Mouse (Mus musculus) NIH3T3 (cell line): ENCODE measurements around the gene Slc26a1.

Experiments
- DNase-seq: peaks from one replicate; pipeline ENCODE4 v3.0.0-alpha.2; 2012; ENCODE audit warnings: low read depth

The Slc26a1 gene

DNA sequence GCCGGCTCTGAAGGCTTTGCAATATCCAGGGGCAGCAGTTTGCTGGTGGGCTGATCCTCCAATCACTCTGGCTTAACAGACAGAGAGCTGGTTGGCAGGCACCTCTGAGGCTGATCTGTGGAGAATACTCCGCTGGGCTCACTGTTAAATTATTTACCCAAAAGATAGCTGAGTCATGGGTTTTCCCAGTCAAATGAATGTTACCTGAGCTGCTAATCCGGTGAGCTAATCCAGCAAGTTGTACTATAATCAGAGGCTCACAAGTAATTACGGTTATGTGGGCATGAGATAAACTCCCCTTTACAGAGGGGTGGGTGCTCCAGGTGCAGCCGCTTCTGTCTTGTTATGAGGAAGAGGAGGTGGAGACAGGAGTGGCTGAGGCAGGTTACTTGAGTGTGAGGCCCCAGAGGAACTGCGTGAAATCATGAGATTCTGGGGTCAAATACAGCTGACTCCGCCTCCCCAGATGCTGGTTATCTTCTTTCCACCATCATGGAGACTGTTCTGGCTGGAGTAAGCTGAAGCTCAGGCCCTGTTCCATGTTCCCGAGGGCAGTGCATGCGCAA is at the start of gene Slc26a1:
Gene Slc26a1 (minus strand): TSS at position 319 of the 566 bp plus-strand sequence.
- no peak for DNase-seq

DNA sequence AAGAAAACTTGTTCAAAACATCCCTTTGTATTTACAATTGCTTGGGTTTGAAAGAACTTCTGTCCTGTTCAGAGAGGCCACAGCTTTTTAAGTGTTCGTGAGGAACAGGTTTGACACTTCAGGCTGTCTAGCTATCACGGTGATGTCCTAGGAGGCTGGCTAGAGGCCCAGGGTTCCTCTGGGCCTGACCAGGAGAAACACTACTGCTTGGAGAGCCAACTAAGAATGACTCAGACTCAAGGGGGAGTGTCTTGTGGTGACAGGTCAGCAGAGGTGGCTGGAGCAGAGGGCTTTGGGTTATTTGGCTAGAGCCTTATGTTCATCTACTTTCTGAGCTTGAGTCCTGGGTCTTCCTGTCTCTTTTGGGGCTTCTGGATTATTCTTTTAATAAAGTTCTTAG is 48.6 kb upstream of the Slc26a1 start:
- DNase-seq = peak; percentile 65

DNA sequence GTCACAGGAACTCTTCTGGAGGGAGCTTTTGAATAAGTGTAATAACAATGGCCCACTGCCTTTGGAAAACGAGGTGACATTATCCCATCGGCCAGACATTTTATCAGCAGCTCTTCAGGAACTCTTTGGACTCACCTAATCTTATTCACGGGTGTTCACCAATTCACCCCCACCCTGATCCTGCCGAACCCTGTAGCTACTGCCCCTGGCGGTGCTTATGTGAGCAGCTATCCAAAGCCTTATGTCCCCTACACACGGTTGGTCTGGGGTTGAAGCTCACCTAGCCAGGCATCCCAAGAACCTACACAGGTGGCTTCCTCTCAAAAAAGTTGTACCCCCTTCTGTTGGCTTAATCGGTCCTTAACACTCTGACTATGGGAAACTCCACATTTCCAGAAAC is 44.4 kb upstream of the Slc26a1 start:
- no peak for DNase-seq

DNA sequence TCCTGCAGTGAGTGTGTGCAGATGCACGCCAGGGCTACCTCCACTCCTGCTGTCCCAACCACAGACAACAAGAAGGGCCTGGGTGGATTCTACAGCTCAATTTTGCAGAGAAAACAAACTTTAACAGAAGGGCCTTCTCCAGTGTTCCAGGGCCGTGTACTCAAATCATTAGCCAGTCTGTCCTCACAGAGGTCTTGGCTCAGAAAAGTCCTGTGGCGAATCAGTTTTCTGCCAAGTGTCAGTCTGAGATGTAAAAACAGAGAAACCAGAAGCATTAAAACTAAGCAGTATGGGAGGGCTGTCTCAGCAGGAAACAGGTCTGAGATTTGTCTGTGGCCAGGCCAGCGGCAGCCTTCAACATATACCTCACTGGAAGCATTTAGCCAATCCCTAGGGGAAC is 42.7 kb upstream of the Slc26a1 start:
- DNase-seq = no peak

DNA sequence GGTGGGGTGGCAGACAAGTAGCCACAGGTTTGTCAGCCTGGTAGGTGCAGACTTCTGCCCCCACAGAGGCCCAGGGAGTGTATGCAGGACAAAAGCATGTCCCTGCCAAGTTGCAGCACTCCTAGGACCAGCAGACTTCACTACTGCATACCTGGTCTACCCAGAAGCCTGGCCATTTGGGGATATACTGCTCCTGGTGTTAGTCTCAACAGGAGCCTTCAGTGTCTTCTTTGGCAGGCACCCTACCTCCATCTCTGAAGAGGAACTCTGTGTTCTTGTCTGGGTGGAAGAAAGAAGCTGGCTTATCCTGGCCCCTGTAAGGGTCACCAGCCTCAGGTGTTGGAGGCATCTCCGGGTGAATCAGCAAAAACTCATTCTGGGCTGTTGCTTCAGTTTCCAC is 40.6 kb upstream of the Slc26a1 start:
- no peak for DNase-seq

DNA sequence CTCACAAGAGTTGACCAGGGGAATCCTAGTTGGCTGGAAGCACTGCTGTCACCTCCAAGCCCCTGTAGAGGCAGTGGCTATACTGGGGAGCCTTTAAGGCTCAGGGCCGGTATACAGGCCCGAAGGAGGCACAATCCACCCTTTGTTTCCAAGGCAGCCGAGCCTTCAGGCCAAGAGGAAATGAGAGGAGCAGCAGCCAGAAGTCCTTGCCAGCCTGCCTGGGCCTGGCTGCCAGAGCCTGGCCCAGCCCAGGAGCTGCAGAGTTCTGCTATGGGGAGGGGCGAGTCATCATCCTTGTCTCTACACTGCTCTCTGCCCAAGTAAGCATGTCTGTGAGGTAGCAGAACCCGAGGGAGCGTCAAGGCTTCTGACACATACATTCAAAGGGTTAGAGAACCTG is 38.8 kb upstream of the Slc26a1 start:
- DNase-seq = peak; percentile 74

DNA sequence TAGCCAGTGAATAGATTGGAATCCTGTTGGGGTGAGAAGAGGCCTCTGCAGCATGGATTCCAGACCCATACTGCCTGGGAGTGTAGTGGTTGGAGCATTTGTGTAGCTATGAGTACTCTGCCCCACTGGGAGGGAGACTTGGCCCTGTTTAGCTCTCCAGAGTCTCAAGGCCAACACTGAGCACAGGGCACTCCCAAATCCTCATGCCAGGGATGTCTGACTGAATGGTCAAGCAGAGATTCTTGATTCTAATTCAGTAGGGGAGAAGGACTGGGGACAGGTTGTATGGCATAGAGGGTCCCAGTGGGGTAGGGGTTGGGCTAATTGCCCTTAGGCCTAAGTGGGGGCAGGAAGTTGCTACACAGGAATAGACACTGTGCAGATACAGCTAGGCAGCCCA is 38.3 kb upstream of the Slc26a1 start:
- peak; percentile 50 for DNase-seq

DNA sequence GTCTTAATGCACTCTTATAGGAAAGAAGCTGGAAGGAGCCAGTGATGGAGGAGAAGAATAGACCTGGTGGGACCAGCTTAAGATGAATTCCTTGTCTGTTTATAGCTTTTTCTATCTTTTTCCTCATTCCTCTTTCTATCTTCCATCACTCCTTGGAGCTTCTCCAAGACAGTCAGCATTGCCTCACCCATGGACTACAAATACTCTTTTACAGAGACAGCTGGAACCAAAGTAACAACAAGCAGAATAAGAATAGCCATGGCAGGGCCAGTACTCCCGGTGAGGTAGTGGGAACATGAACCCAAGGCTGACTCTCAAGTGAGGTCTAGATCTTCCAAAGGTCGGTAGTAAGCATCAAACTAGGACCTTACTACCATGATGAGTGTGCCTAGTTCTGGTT is 37.7 kb upstream of the Slc26a1 start:
- DNase-seq = peak; percentile 72

DNA sequence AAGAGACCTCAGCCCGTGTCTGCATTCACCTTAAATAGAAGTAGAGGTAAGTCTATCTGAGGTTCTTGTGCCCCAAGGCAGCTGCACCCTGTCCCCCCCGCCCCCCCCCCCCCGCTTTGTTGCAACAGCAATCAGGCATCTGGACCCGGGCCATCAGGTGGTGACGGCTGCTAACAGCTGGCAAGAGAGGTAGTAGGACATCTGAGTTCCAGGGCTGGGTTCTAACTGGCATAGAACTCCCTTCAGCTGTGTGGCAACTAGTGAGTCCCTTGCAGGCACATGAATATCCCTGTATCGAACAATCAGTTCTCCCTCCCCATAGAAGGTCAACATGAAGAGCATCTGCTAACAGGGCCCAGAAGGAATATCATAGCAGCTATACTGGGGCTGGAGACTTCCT is 36.6 kb upstream of the Slc26a1 start:
- DNase-seq = no peak

DNA sequence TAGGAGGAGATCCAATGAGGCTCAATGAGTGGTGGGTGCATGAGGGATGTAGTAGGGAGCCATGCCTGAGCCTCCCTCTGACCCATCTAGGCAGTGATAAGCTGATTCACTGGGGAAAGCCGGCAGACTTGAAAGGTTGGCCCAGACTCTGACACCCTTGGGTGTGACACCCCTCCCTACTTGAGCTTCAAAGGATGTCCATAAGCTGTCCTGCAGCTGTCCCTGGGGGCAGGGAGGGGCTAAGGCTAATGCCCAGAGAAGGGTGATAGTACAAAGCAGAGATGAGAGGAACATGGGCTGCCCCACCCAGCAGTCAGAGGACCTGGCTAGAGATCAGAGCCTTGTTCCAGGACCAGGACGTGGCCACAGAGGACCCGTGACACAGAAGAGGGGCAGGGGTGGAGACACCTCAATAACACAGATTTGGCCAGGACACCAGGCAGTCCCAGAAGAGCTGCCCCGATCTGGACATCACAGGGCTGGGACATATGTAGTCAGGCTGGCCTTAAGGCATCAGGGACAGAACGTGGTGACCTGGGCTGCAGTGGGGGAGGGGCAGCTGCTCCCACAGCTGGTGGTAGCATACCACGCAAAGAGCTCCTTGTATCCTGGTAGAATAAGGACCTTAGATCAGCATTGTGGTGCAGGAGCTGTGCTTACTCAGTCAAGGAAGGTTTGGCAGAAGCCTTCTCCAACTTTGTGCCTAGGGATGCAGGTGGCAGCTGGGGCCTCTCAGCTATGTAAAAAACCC is 33.8 kb upstream of the Slc26a1 start:
- DNase-seq = no peak

DNA sequence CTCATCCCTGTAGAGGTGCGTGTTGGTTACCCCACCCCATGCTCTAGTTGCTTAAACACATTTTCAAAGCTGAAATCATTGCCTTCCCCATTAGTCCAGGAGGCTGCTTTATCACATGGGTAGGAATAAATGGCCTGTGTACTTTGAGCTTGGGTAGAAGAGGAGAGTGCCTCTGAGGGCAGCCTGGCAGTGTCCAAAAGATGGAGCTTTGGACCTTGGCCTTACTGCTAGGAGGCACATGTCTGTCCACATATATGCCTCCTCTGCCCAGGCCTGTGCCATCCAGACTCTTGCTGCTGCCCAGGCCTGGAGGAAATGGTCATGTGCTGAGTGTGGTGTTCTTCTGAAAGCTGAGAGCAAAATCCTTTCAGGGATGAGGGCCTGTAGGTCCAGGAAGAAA is 33.0 kb upstream of the Slc26a1 start:
- no peak for DNase-seq

DNA sequence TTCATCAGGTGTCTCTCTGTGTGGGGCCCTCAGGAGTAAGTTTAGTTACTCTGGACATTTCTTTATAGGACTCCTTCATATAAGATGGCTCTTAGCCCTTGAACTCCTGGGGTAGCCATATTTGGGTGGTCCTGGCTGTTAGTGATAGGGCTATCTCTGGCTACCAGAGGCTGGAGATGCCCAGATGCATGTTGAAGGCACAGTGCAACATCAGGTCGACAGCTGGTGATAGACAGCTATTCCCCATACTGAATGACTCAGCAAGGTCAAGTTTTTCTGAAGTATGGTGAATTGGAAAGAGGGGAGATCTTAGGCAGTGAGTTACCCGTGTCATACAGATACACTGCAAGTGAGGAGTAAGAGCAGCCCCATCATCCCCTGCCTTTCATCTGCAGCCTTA is 32.4 kb upstream of the Slc26a1 start:
- no peak for DNase-seq

DNA sequence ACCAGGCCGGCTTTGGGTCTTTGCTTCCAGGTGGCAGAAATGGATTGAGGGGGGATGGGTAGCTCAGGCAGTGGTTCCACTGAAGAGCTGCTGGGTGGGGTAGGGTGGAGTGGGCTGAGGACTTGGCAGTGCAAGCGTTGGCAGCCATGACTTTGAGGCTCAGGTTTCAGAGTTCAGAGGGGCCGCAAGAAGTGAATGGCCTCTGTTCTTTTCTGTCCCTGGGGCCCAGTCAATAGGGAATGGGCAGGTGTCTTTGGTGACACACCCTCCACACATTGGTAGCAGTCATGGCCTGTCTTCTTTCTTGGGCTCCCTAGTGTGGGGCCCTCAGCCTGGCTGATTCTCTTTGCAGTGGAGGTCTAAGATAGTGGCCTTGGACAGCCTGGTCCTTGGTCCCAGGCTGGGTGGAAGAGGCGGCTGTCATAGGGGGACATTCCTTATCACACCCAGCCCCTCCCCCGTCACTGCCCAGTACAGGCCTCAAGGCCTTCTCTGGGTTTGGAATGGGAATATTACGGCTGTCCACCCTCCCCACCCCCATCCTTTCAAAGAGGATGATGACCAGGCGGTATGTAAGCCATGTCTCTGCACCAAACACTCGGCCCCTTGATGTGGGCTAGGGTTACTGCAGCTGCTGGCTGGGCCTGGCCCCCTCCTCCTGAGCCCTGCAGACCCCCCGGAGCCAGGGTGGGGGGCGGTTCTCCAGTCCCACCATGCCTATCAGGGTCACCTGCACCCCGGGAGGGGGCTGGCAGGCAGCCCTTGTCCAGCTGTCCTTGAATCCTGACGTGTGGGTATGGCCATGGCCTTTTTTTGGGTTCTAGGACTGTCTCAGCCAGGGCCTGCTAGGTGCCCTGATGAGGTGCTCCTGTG is 28.6 kb upstream of the Slc26a1 start:
- no peak for DNase-seq

DNA sequence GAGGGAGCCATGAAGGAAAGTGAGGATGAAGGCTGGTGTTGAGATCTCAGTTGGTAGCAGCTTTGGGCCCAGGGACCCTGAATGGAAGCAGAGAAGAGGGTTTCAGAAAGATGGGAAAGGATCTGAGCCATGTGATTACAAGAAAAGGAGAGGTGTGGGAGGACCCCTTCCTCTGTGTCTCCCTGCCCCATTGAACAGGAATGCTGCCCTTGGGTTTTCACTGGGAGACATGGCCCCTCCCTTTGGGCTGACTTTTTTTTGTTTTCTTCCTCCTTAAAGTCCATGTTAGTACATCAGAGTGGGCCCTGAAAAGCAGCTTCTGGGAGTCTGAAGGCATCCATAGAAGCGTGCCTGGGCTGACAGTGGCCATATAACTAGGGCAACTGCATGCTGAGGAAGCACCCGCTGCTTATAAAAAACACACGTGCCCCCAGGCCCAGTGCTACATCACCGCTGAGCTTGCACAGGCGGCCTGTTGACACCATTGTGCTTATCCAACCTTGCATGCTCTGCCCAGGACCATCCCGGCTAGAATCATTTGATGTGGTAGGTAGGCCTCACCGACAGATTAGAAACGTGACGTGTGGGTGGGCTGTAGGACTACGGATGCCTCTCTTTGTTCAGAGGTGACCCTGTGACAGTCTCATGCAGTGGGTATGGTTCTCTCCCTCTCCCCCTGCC is 26.1 kb upstream of the Slc26a1 start:
- DNase-seq = no peak

DNA sequence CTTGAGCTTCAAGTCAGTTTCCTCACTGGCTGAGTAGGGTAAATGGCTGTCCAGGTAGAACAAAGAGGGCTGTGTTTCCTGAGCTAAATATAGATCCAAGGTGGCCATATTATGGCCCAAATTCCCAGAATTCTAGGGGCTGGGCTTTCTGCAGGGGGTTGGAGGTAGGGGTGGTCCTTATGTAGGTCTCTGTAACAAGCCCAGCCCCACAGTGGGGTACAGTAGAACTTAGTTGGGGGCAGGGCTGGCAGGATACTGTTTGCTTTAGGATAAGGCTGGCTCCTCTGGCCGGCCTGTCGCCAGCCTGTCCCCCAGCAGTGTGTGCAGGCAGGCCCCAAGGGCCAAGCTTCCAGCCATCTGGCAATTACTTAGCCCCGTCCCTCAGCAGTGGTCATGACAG is 25.0 kb upstream of the Slc26a1 start:
- no peak for DNase-seq

DNA sequence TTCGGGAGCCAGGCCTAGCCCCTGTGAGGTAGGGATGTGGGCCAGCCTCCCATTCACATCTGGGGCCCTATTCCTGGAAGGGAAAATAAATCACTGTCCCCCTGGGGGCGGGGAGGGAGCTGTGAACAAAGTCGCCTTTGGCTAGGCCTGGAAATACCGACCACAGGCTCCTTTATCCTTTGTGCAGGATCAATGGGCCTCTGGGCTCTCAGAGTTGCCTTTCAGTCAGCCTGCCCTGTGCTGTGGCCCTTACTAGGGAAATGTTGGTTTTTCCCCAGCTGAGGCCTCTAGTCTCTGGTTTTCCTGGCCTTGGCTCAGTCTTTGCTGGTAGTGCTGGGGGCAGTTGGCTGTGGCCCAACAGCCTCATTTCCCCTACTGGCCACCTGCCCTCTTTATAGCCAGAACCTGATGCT is 22.0 kb upstream of the Slc26a1 start:
- DNase-seq = peak; percentile 73

DNA sequence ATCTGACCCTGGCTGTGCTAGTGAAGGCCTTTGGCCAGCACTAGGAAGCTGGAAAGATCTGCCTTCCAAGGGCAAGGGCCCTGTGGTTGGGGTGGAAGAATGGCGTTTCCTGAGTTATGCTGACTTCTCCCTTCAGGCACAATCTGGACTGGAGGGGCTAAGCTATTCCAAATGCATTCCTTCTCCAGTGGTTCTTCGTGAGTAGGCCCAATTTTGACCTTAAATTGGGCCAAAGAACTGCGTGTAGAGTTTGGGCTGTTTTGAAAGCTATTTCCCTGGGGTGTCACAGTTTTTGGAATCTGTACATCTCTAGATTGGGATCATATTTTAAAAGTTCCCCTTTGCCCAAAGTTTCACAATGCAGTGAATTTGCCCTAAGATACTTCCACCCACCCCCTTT is 21.2 kb upstream of the Slc26a1 start:
- no peak for DNase-seq

DNA sequence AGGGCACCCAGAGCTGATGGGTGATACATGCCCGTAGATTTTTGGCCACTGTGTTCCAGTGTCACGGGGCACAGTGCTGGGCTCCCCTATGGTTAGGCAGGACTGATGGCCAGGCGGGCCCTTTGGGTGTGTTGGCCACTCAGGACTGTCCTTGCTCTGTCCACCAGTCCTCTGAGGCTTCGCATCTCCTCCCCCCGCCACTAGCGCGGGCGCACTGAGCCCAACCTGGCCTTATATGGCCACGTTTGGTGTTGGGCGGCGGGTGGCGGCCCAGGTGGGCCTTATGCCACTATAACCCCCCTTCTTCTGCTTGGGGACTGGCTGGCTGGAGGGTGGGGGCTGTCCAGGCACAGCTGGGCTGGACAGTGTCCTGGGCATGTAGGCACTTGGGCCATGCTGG is 20.5 kb upstream of the Slc26a1 start:
- DNase-seq = no peak

DNA sequence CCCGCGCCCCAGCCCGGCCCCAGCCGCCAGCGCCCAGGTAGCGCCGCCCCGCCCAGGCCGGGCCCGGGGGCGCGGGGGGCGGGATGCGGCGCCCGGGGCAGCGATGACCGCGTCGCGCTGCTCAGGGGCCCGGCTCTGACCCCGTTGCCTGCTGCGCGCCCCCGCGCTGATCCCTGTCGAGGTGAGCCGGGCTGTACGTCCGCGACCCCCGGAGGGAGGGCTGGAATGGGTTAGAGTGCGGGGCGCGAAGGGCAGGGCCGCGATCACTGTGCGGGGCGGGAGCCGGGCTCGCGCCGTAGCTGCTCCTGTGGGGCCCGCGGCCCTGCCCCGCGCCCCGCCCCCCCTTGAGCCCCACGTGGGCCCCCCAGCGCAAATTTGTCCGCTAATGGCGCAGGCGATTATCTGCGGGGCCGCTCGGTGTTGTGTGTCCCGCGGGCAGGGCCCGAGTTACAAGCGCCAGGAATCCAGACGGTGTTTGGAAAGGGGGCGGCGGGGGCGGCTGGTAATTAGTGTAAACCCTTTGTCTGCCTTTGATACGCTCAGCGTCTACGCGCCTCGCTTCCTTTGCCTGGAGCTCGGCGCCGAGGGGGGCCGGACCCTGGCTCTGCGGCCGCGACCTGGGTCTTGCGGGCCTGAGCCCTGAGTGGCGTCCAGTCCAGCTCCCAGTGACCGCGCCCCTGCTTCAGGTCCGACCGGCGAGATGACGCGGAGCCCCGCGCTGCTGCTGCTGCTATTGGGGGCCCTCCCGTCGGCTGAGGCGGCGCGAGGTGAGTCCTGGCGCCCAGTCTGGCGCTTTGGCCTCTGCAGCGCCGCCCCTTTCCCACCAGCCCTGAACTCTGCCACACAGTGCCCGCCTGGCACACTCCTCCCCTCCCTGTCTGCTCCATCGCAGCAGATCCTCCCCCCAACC is 19.2 kb upstream of the Slc26a1 start:
- peak; percentile 51 for DNase-seq

DNA sequence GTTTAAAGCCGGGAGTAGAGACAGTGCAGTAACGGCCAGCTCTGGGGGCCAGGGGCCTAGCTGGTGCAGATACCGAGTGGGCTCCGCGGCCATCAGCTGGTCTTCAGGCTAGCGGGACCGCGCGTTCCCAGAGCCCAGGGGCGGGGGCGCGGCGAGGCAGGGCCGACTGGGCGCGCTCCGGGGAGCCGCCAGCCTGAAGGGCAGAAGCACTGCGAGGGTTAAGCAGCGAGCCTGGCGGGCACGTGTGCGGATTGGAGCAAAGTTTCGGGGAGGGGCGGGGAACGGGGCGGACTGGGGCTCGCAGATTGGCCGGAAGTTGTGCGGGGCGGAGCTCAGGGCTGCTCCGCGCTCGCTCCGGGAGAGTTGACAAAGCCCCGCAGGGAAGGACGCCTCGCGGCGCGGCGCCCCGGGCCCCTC is 18.5 kb upstream of the Slc26a1 start:
- DNase-seq = peak; percentile 95

DNA sequence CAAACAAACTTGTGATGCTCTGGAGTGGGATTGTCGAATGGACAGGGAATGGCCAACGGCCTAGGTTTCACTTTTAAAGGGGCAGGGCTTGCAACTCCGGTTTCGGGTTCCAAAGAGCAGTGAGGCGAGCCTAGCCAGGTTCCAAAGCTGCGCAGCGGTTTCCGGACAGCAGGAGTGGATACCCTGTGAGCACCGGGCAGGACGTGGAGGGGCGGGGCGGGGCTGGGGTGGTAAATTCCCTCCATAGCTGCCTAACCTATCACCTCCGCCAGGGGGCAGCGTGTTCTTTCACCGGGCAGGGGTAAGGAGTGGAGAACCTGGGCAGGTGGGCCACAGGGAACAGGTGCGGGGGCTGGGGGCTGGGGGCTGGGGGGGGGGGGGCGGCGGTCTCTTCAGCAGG is 16.9 kb upstream of the Slc26a1 start, which contains the start of gene Fgfrl1:
Gene Fgfrl1 (plus strand): TSS at position 112 of the 400 bp plus-strand sequence.
- peak; percentile 82 for DNase-seq
